Mouse (Mus musculus) cerebellum, postnatal 10 days (tissue): Measurements from ENCODE around the gene Ltk.
"Not testable (repeated sequence)": the region's sequence is repeated elsewhere in the genome, so short reads cannot be mapped to it uniquely, and the experiment has no call there.

Experiments
- DNase-seq, 2 experiments: peaks; one replicate each; pipeline ENCODE4 v3.0.0; 2021; ENCODE audit warnings: mixed read lengths in 2 of 2

The Ltk gene

DNA sequence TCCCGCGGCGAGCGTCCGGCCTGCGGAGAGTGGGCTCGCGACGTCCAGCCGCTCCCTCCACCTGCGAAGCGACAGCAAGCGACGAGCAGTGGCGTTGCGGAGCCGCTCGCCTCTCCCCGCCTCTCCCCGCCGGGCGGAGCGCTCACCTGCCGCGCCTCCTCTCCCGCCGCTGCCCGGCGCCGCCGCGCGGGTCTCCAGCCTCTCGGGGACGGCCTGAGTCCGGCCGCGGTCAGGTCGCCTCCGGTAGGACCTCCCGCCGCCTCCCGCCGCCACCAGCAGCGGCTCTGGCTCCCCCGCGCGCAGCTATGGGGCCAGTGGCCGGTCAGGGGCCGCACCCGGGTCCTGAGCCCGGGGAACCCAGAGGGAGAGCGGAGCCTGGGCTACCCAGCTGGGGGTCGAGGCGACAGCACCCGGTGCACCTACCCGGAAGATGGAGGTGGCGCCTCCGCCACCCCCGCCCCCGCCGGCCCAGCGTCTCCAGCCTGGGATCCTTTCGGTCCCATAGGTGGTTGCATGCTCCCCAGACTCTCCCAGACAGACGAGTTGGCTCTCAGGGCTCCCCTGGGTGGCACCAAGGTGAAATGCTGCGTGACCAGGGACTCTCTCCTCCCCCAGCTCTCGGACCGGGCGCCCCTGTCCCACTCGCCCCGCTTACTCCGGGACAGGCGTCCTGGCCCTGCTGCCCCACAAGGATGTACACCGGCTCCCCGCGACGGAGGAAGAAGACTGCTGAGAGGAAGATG, 2.0 kb downstream of the Ltk start:
- DNase-seq = peak; percentile 42 to 45

DNA sequence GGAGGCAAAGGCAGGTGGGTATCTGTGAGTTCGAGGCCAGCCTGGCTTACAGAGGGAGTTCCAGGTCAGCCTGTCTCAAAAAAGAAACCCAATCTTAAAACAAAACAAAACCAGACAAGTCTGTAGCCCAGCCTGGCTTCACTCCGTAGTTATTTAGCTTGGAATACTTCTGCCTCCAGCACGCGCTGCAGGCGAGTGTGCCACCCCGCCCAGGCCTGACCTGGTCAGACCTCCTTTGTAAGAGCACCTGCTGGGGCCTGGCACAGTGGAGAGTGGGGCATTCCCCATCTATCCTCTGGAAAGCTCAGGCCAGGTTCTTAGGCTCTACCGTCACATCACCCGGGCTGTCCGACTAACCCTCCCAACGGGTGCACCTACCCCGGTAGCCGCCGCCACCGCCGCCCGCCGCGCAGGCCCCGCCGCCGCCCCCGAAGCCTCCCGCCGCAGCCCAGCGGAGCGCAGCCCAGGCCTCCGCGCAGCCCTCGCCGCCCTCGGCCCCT, 2.6 kb downstream of the Ltk start:
- DNase-seq = peak; percentile 14 to 34

GRCm38 (mm10) chr2:119749260-119749659, 11.0 kb downstream of the Ltk start:
- no peak for DNase-seq

GRCm38 (mm10) chr2:119747554-119747953, 12.7 kb downstream of the Ltk start:
- DNase-seq = no peak

- peak; percentile 38 to 52 for DNase-seq
Observed at GRCm38 (mm10) chr2:119745281-119745680, 14.9 kb downstream of the Ltk start.

DNA sequence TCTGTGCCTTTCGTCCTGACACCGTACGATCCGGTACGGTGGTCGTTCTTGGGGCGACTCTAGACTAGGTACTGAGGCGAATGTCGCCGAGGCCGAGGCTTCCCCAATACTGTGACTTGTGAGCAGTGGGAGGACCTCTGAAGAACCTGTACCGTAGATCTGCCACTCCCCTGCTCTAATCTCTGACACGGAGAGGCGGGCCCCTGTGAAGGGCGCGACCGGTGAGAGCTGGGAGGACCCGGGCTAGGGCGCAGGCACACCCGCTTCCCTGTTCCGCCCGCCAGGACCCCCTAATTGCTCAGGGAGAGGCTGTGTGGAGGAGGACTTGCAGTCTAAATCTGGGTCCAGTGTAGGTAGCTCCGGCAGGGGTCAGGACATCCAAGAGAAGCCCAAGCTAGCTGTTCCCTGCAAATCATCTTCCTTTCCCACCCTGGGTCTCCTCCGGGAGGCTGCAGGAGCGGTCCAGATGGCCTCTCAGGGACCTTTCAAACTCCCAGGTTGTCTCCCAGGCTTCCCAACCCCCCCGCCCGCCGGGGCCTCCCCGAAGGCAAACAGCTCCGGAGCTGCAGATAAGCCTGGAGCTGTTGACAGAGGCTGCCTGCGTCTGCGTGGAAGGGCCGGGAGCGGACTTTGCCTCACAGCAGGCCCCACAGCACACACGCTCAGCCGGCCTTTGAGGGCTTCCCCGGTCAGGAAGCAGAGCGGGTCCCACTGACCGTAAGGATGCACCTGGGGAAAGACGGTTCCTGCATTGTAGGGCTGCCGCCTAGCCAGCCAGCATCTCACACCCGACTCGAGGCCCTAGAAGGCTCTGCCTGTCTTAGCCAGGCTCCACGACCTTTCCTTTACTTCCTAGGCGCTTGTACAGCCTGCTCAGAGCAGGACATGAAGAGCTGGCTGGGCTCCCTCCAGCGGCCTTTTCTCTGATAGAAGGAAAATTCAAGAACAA, 15.8 kb downstream of the Ltk start:
- DNase-seq = peak; percentile 17 to 25

DNA sequence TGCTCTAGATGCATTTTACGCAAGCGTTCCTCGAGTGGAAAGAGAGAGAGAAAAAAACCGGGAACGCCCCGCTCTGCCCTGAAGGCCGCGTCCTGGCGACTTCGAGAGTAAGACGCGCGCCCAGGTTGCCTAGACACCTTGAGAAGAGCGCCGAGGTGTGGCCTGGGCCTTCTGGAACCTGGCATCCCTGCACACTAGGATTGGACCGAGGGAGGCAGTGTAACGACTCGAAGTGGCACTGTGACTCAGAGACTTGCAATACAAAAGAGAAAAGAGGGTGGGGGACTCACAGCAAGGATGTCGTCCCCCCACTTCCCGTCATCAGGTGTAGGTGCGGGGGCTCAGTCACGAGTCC, 16.4 kb downstream of the Ltk start:
- peak in 1 of 2 experiments; percentile 18 for DNase-seq

DNA sequence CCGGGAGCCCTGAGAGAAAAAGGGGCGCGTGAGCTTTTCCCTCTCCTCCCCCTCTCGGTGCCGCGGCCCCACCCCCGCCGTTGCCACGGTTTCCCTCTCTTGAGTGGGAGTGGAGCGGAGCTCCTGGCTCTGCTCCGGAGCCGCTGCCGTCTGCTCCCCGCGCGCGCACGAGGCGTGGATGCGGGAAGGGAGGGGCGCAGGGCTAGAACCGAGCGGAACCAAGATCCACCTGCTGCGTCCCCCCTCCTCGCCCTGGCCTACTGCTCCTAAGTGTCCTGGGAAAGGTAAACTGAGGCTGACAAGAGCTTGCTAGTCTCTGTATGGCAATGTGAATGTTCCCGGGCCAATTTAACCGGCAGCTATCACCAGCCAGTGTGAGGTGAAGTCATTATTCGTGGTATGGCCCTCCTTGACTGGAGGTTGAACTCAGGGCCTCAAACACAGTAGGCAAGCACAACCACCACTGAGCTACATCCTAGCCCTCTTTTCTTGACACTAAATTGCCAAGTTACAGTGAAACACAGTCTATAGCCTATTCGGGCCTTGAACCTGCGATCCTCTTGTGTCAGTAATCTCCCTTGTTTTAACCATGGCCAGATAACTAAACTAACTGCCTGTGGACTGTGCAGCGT, 16.9 kb downstream of the Ltk start:
- peak; percentile 29 to 31 for DNase-seq

- peak; percentile 32 to 36 for DNase-seq
Observed at GRCm38 (mm10) chr2:119742461-119743175, 17.6 kb downstream of the Ltk start.

DNA sequence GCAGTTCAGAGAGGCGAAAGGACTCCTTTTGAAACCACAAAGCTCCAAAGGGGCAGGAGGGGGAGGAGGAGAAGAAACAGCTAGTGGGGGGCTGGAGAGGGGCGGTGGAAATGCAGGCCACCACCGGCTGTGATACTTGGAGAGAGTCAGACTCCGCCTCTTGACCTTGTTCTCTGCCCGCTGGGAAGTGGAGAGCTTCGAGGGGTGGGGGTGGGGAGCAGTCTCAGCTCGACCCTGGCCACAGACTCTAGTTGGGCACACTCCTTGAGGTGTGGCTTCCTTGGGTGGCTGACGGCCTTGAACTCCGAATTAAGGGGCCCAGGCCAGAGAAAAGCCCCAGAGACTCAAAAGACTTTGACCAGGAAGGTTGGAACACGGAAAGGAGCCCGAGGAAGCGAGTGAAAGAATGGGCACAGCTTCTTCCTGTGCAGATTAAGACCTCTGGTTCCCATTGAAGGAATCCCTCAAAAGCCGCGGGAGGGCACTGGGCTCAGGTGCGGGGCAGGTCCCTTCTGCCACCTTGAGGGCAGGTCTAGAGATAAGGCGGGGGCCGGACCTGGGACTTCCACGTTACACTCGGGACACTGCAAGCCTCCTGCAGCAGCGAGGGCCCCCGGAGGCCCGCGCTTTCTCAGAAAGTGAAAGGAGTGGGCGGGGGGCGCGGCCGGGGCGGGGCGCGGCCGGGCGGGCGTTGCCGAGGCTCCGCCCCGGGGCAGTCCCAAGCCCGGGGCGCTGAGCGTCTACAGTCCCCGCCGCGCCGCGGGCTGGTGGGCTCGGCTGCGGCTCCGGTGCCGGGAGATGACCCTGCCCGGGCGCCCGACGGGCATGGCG, 18.4 kb downstream of the Ltk start, which contains the start of gene Itpka:
Gene Itpka (plus strand): TSS at position 757 of the 831 bp plus-strand sequence.
- peak; percentile 39 to 59 for DNase-seq

- no peak for DNase-seq
Observed at GRCm38 (mm10) chr2:119740567-119740966, 19.7 kb downstream of the Ltk start.

DNA sequence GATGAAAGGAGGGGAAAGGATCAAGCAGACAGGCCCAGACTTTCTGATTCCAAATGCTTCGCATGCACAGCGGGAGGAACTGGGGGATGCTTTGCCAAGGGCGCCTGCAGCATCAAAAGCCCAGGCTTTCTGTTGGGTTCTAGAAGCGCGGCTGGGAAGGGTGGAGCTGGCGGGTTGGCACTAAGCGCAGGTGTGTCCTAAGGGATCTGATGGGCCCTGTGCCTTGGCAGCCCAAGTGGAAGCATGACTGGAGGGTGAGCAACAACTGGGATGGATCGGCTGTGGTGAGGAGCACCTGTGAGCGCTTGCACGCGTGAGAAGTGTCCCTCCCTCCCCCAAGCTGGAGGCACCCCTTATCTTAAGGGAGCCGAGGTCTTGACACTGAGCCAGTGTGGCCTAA, 23.1 kb downstream of the Ltk start:
- peak; percentile 28 to 44 for DNase-seq

- DNase-seq = no peak
Observed at GRCm38 (mm10) chr2:119730735-119731134, 29.5 kb downstream of the Ltk start.

- DNase-seq = no peak
Observed at GRCm38 (mm10) chr2:119727762-119728416, 32.3 kb downstream of the Ltk start.

DNA sequence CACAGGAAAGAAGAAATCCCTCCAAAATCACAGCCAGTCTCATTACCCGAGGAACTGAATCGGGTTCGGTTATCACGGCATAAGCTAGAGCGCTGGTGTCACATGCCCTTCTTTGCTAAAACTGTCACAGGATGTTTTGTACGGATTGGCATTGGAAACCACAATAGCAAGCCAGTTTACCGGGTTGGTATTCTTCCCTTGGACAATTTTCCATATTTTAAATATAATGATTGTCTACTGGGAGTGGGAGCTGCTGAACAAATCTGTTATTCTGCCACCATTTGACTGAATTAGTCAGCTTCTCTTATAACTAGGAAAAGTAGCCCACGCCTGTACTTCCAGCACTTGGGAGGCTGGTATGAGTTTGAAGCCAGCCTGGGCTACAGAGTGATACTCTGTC, 39.2 kb downstream of the Ltk start:
- DNase-seq = no peak

- DNase-seq = not testable (repeated sequence)
Observed at GRCm38 (mm10) chr2:119715868-119716267, 44.4 kb downstream of the Ltk start.

DNA sequence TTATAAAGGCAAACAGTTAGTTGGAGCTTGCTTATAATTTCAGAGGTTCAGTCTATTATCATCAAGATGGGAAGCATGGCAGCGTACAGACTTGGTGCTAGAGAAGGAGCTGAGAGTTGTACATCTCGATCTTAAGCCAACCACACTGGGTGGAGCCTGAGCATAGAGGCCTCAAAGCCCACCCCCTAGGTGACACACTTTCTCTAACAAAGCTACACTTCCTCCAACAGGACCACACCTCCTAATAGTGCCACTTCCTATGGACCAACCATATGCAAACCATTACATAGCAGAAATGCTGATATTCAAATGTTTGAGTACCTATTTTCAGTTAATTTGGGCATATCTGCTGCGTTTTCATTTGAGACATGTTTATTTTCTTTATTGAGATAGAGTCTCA, 50.2 kb downstream of the Ltk start:
- DNase-seq = no peak

- DNase-seq = no peak
Observed at GRCm38 (mm10) chr2:119707676-119708075, 52.6 kb downstream of the Ltk start.

DNA sequence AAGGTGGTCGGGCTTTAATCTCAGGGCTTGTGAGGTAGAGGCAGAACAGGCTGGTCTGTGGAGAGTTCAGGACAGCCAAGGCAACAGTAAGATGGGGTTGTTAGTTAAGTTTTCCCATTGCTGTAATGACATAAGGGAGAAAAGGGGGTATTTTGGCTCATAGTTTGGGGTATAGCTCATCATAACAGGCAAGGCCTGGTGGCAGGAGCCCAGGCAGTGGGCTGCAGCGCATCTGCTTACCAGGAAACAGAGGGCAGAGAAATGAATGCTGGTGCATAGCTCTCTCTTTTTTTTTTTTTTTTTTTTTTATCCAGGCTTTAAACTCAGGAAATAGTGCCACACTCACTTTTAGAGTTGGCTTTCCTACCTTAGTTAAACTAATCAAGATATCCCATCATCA, 57.1 kb downstream of the Ltk start:
- DNase-seq = no peak
